Mouse (Mus musculus) midbrain, embryonic 10.5 days (tissue): ENCODE measurements around the gene Apln. TPM values are rescaled to one million over a fixed set of nuclear protein-coding genes. Genes with fewer than 3 reads are reported as not detected.

Experiments used
- DNase-seq: peaks from one replicate; pipeline ENCODE4 v3.0.0-alpha.2; 2017; ENCODE audit warnings: low spot score
- H3K27ac ChIP-seq: fragments of 300-500 bp; sonication (generic); replicated peaks from 2 replicates; pipeline ENCODE4 v1.5.1; 2016; ENCODE audit warnings: mild to moderate bottlenecking
- H3K27me3 ChIP-seq: fragments of 300-500 bp; sonication (generic); 2 replicates; pipeline ENCODE4 v1.6.1; 2016; ENCODE audit warnings: low read depth, mild to moderate bottlenecking; ENCODE audit not compliant: poor library complexity, severe bottlenecking
- H3K36me3 ChIP-seq: fragments of 300-500 bp; sonication (generic); 2 replicates; pipeline ENCODE4 v1.6.1; 2016; ENCODE audit warnings: mild to moderate bottlenecking, moderate library complexity
- H3K4me1 ChIP-seq: fragments of 300-500 bp; sonication (generic); 2 replicates; pipeline ENCODE4 v1.6.1; 2016
- H3K4me3 ChIP-seq: fragments of 300-500 bp; sonication (generic); 2 replicates; pipeline ENCODE4 v1.5.1; 2016; ENCODE audit warnings: mild to moderate bottlenecking, moderate library complexity
- H3K9me3 ChIP-seq: fragments of 300-500 bp; sonication (generic); replicated peaks from 2 replicates; pipeline ENCODE4 v1.6.1; 2016; ENCODE audit warnings: mild to moderate bottlenecking
- WGBS: fragments of 180-500 bp; shearing (Covaris S2); methylation state at CpG from one replicate; pipeline ENCODE4 v1.1.7; 2016; 5-methylcytosine and 5-hydroxymethylcytosine counted together
- polyA plus RNA-seq: library from polyadenylated mRNA; unstranded; fragments of >200 nt; fragmentation: Nextera tagmentation; extraction: Ambion mirVana; gene quantifications from 2 replicates; pipeline ENCODE4 v1.2.1, GENCODE M21; 2016

The Apln gene
- polyA plus RNA-seq, 1 experiment from 2014 or later: 5.2 TPM

GRCm38 (mm10) chrX:48044261-48044660 lies 9.6 kb upstream of the Apln start:
- WGBS: 94% methylated on average over 1 of the region's 1 CpGs
- H3K4me3 ChIP-seq: no peak overlapping the region
- DNase-seq: no peak
- H3K27ac ChIP-seq: no peak overlapping the region
- H3K9me3 ChIP-seq: no peaks in the 10 kb centered on the region
- peaks cover 7% of the 10 kb centered on the region for H3K4me1 ChIP-seq
- H3K27me3 ChIP-seq: no peaks in the 10 kb centered on the region
- H3K36me3 ChIP-seq: no peaks in the 10 kb centered on the region

GRCm38 (mm10) chrX:48042748-48043147 lies 8.1 kb upstream of the Apln start:
- Histone ChIP-seq H3K9me3 (no peaks in the 10 kb centered on the region), H3K27ac (no peak overlapping the region), H3K4me1 (peaks cover 7% of the 10 kb centered on the region), H3K27me3 (peaks cover 5% of the 10 kb centered on the region; the same call in 1 of the 2 replicates), H3K36me3 (no peaks in the 10 kb centered on the region), H3K4me3 (no peak overlapping the region)
- DNase-seq: no peak
- WGBS: 80% methylated on average over 4 of the region's 4 CpGs

GRCm38 (mm10) chrX:48040379-48040778 lies 5.7 kb upstream of the Apln start:
- WGBS: 73% methylated on average over 3 of the region's 3 CpGs
- Histone ChIP-seq H3K27me3 (peaks cover 26% of the 10 kb centered on the region), H3K27ac (no peak overlapping the region), H3K4me3 (no peak overlapping the region), H3K36me3 (no peaks in the 10 kb centered on the region), H3K9me3 (no peaks in the 10 kb centered on the region), H3K4me1 (peaks cover 7% of the 10 kb centered on the region)
- no peak for DNase-seq

GRCm38 (mm10) chrX:48033766-48034143 lies 898 bp downstream of the Apln start:
- H3K27me3 ChIP-seq: peaks cover 81% of the 10 kb centered on the region
- H3K36me3 ChIP-seq: no peaks in the 10 kb centered on the region
- peak overlapping the region; percentile 63 for H3K4me3 ChIP-seq
- 28% methylated on average over 11 of the region's 11 CpGs for WGBS
- H3K27ac ChIP-seq: peak overlapping the region; percentile 86
- peaks cover 9% of the 10 kb centered on the region for H3K4me1 ChIP-seq
- no peaks in the 10 kb centered on the region for H3K9me3 ChIP-seq
- peak; percentile 17 for DNase-seq

- H3K4me3 ChIP-seq: peak overlapping the region; percentile 63; the same call in 1 of the 2 replicates
- peaks cover 81% of the 10 kb centered on the region for H3K27me3 ChIP-seq
- DNase-seq: no peak
Measured at GRCm38 (mm10) chrX:48033024-48033423, 1.6 kb downstream of the Apln start.

GRCm38 (mm10) chrX:48031866-48032265 lies 2.8 kb downstream of the Apln start:
- Histone ChIP-seq H3K9me3 (no peaks in the 10 kb centered on the region), H3K4me1 (peaks cover 9% of the 10 kb centered on the region), H3K36me3 (peaks cover 5% of the 10 kb centered on the region), H3K4me3 (no peak overlapping the region), H3K27ac (no peak overlapping the region), H3K27me3 (peaks cover 85% of the 10 kb centered on the region)
- no peak for DNase-seq
- WGBS: 82% methylated on average over 5 of the region's 5 CpGs

More at GRCm38 (mm10) chrX:48033024-48033423, 1.6 kb downstream of the Apln start:
- Histone ChIP-seq H3K27ac (no peak overlapping the region), H3K4me1 (peaks cover 9% of the 10 kb centered on the region), H3K36me3 (no peaks in the 10 kb centered on the region), H3K9me3 (no peaks in the 10 kb centered on the region)
- 88% methylated on average over 3 of the region's 3 CpGs for WGBS

- peaks cover 5% of the 10 kb centered on the region for H3K36me3 ChIP-seq
- peaks cover 9% of the 10 kb centered on the region for H3K4me1 ChIP-seq
- WGBS: 74% methylated on average over 3 of the region's 3 CpGs
- H3K9me3 ChIP-seq: no peaks in the 10 kb centered on the region
- H3K27ac ChIP-seq: no peak overlapping the region
- no peak overlapping the region for H3K4me3 ChIP-seq
- DNase-seq: no peak
- H3K27me3 ChIP-seq: peaks cover 85% of the 10 kb centered on the region
Measured at GRCm38 (mm10) chrX:48030593-48030992, 4.1 kb downstream of the Apln start.

GRCm38 (mm10) chrX:48022811-48023210 lies 11.8 kb downstream of the Apln start:
- no peak overlapping the region for H3K27ac ChIP-seq
- no peaks in the 10 kb centered on the region for H3K4me1 ChIP-seq
- 81% methylated on average over 1 of the region's 1 CpGs for WGBS
- DNase-seq: no peak
- H3K9me3 ChIP-seq: no peaks in the 10 kb centered on the region; the same call in 1 of the 2 replicates
- H3K27me3 ChIP-seq: peaks cover 88% of the 10 kb centered on the region
- H3K4me3 ChIP-seq: no peak overlapping the region
- peaks cover 5% of the 10 kb centered on the region for H3K36me3 ChIP-seq

GRCm38 (mm10) chrX:48019940-48020339 lies 14.7 kb downstream of the Apln start:
- Histone ChIP-seq H3K4me3 (no peak overlapping the region), H3K9me3 (no peaks in the 10 kb centered on the region; the same call in 1 of the 2 replicates), H3K27ac (no peak overlapping the region), H3K27me3 (peaks cover 73% of the 10 kb centered on the region), H3K36me3 (no peaks in the 10 kb centered on the region), H3K4me1 (peaks cover 27% of the 10 kb centered on the region)
- peak; percentile 69 for DNase-seq
- WGBS: 13% methylated on average over 5 of the region's 5 CpGs

GRCm38 (mm10) chrX:48019359-48019758 lies 15.3 kb downstream of the Apln start:
- Histone ChIP-seq H3K27ac (no peak overlapping the region), H3K9me3 (no peaks in the 10 kb centered on the region; the same call in 1 of the 2 replicates), H3K4me1 (peaks cover 27% of the 10 kb centered on the region), H3K27me3 (peaks cover 76% of the 10 kb centered on the region), H3K36me3 (no peaks in the 10 kb centered on the region), H3K4me3 (no peak overlapping the region)
- no peak for DNase-seq
- WGBS: 39% methylated on average over 15 of the region's 15 CpGs

GRCm38 (mm10) chrX:48016906-48017601 lies 17.6 kb downstream of the Apln start:
- no peaks in the 10 kb centered on the region for H3K36me3 ChIP-seq
- no peaks in the 10 kb centered on the region; the same call in 1 of the 2 replicates for H3K9me3 ChIP-seq
- 48% methylated on average over 7 of the region's 7 CpGs for WGBS
- peak overlapping the region; percentile 70; the same call in 1 of the 2 replicates for H3K27ac ChIP-seq
- peaks cover 27% of the 10 kb centered on the region for H3K4me1 ChIP-seq
- H3K4me3 ChIP-seq: peak overlapping the region; percentile 4; the same call in 1 of the 2 replicates
- H3K27me3 ChIP-seq: peaks cover 78% of the 10 kb centered on the region
- peak; percentile 83 for DNase-seq

GRCm38 (mm10) chrX:48011656-48012055 lies 23.0 kb downstream of the Apln start:
- WGBS: 92% methylated on average over 3 of the region's 3 CpGs
- peaks cover 42% of the 10 kb centered on the region for H3K27me3 ChIP-seq
- no peak for DNase-seq
- no peaks in the 10 kb centered on the region for H3K36me3 ChIP-seq
- H3K27ac ChIP-seq: no peak overlapping the region
- peaks cover 16% of the 10 kb centered on the region for H3K4me1 ChIP-seq
- no peak overlapping the region for H3K4me3 ChIP-seq
- no peaks in the 10 kb centered on the region for H3K9me3 ChIP-seq

- Histone ChIP-seq H3K9me3 (no peaks in the 10 kb centered on the region; the same call in 1 of the 2 replicates), H3K4me3 (no peak overlapping the region), H3K27me3 (peaks cover under 1% of the 10 kb centered on the region; the same call in 1 of the 2 replicates), H3K36me3 (no peaks in the 10 kb centered on the region), H3K27ac (no peak overlapping the region), H3K4me1 (peaks cover 8% of the 10 kb centered on the region)
- WGBS: 58% methylated on average over 8 of the region's 8 CpGs
- DNase-seq: peak; percentile 30
Measured at GRCm38 (mm10) chrX:48006062-48006461, 28.6 kb downstream of the Apln start.
